Mouse (Mus musculus) right cerebral cortex, adult 2 months (tissue): ENCODE measurements around the gene Ciart.
"Not testable (repeated sequence)": the region's sequence is repeated elsewhere in the genome, so short reads cannot be mapped to it uniquely, and the experiment has no call there.

Source experiments
- DNase-seq, 2 experiments: peaks; one replicate each; pipeline ENCODE4 v3.0.0; 2021 to 2022; ENCODE audit warnings: low spot score in 2 of 2

Gene Ciart

GRCm38 (mm10) chr3:95881979-95882815 is at the start of gene Ciart:
Gene Ciart (minus strand): TSS chr3:95882251.
- DNase-seq, result peak; percentile 97

GRCm38 (mm10) chr3:95931471-95931870 is 49.4 kb upstream of the Ciart start:
- DNase-seq, result no peak

GRCm38 (mm10) chr3:95930471-95930789 is 48.4 kb upstream of the Ciart start:
- no peak for DNase-seq

GRCm38 (mm10) chr3:95929581-95930470 is 47.8 kb upstream of the Ciart start:
- peak; percentile 16 to 28 for DNase-seq

- DNase-seq, result peak; percentile 96 to 97
Observed at GRCm38 (mm10) chr3:95928658-95929503, 46.8 kb upstream of the Ciart start, which contains the start of gene Anp32e. Gene Anp32e (plus strand): TSS chr3:95929246.

- DNase-seq, result no peak
Observed at GRCm38 (mm10) chr3:95928261-95928657, 46.2 kb upstream of the Ciart start.

GRCm38 (mm10) chr3:95925087-95925486 is 43.0 kb upstream of the Ciart start:
- DNase-seq, result no peak

GRCm38 (mm10) chr3:95924185-95924584 is 42.1 kb upstream of the Ciart start:
- DNase-seq, result no peak

GRCm38 (mm10) chr3:95923429-95923828 is 41.4 kb upstream of the Ciart start:
- DNase-seq, result not testable (repeated sequence)

- DNase-seq, result not testable (repeated sequence)
Observed at GRCm38 (mm10) chr3:95920532-95920931, 38.5 kb upstream of the Ciart start.

- no peak for DNase-seq
Observed at GRCm38 (mm10) chr3:95916760-95917159, 34.7 kb upstream of the Ciart start.

GRCm38 (mm10) chr3:95914706-95915105 is 32.7 kb upstream of the Ciart start:
- no peak for DNase-seq

- no peak for DNase-seq
Observed at GRCm38 (mm10) chr3:95907613-95908012, 25.6 kb upstream of the Ciart start.

GRCm38 (mm10) chr3:95906860-95907259 is 24.8 kb upstream of the Ciart start:
- no peak for DNase-seq

GRCm38 (mm10) chr3:95905940-95906492 is 24.0 kb upstream of the Ciart start:
- DNase-seq, result peak in 1 of 2 experiments; percentile 52

GRCm38 (mm10) chr3:95905146-95905939 is 23.3 kb upstream of the Ciart start:
- DNase-seq, result no peak

GRCm38 (mm10) chr3:95904568-95904967 is 22.5 kb upstream of the Ciart start, which contains the start of gene Car14:
Gene Car14 (minus strand): TSS chr3:95904691.
- DNase-seq, result no peak

GRCm38 (mm10) chr3:95903753-95904502 is 21.9 kb upstream of the Ciart start:
- DNase-seq, result no peak

- no peak for DNase-seq
Observed at GRCm38 (mm10) chr3:95902643-95903042, 20.6 kb upstream of the Ciart start.

GRCm38 (mm10) chr3:95902373-95902625 is 20.2 kb upstream of the Ciart start:
- no peak for DNase-seq
